Mouse (Mus musculus) limb, embryonic 12.5 days (tissue): ENCODE data around the gene Gpc3. TPM values are rescaled to one million over a fixed set of nuclear protein-coding genes. Genes with fewer than 3 reads are reported as not detected.
"Not testable (repeated sequence)": the region's sequence is repeated elsewhere in the genome, so short reads cannot be mapped to it uniquely, and the experiment has no call there.

ENCODE experiments used
- ATAC-seq: fragments of 200-750 bp; cut with Nextera tagmentation; 2 replicates; pipeline ENCODE4 v1.8.0; 2017; ENCODE audit warnings: low read depth, moderate TSS enrichment; ENCODE audit not compliant: insufficient number of reproducible peaks, insufficient read depth, low FRiP score, low TSS enrichment
- H3K27ac ChIP-seq: fragments of 300-500 bp; sonication (generic); 2 replicates; pipeline ENCODE4 v1.5.1; 2016; ENCODE audit warnings: mild to moderate bottlenecking, moderate library complexity
- H3K27me3 ChIP-seq: fragments of 300-500 bp; sonication (generic); 2 replicates; pipeline ENCODE4 v1.6.1; 2016; ENCODE audit warnings: mild to moderate bottlenecking, moderate library complexity
- H3K36me3 ChIP-seq: fragments of 300-500 bp; sonication (generic); 2 replicates; pipeline ENCODE4 v1.6.1; 2016; ENCODE audit warnings: mild to moderate bottlenecking, moderate library complexity
- H3K4me1 ChIP-seq: fragments of 300-500 bp; sonication (generic); replicated peaks from 2 replicates; pipeline ENCODE4 v1.6.1; 2016
- H3K4me2 ChIP-seq: fragments of 300-500 bp; sonication (generic); 2 replicates; pipeline ENCODE4 v1.6.1; 2016; ENCODE audit warnings: mild to moderate bottlenecking, moderate library complexity
- H3K4me3 ChIP-seq: fragments of 300-500 bp; sonication (generic); replicated peaks from 2 replicates; pipeline ENCODE4 v1.5.1; 2016; ENCODE audit warnings: mild to moderate bottlenecking
- H3K9ac ChIP-seq: fragments of 300-500 bp; sonication (generic); replicated peaks from 2 replicates; pipeline ENCODE4 v1.6.1; 2016; ENCODE audit warnings: mild to moderate bottlenecking, moderate library complexity
- H3K9me3 ChIP-seq: fragments of 300-500 bp; sonication (generic); 2 replicates; pipeline ENCODE4 v1.6.1; 2016; ENCODE audit warnings: mild to moderate bottlenecking, moderate library complexity
- WGBS: fragments of 180-500 bp; shearing (Covaris S2); methylation state at CpG from one replicate; pipeline ENCODE4 v1.1.7; 2016; 5-methylcytosine and 5-hydroxymethylcytosine counted together
- polyA plus RNA-seq: library from polyadenylated mRNA; unstranded; fragments of >200 nt; fragmentation: Nextera tagmentation; extraction: Ambion mirVana; gene quantifications from 2 replicates; pipeline ENCODE4 v1.2.1, GENCODE M21; 2016

Gene Gpc3
- polyA plus RNA-seq, 1 experiment from 2014 or later: 1,173 TPM

- no peak overlapping the region for H3K9ac ChIP-seq
- ATAC-seq: no peak
Observed at GRCm38 (mm10) chrX:52352981-52353380, 260.8 kb downstream of the Gpc3 start.

DNA sequence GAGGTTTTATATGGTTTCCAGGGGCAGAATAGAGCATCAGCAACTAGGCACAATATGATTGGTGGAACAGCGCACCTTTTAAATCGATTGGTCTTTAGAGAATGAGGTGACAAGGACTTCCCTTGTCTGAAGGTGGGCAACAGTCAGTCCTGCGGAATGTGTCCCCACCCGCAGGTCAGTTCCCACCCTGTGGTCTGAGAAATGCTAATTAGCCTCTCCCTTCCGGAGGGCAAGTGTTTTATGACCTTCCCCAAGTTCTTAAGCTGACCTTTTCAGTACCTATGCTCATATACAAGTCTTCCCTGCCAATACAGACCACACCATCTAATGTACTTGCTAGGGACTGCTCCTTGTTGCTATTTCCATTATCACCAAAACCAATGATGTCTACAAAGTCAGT is 263.1 kb downstream of the Gpc3 start:
- not testable (repeated sequence) for H3K4me1 ChIP-seq, H3K27me3 ChIP-seq, H3K27ac ChIP-seq, H3K4me2 ChIP-seq, ATAC-seq, H3K4me3 ChIP-seq, H3K9ac ChIP-seq, H3K9me3 ChIP-seq, H3K36me3 ChIP-seq
- 53% methylated on average over 5 of the region's 5 CpGs for WGBS

More at GRCm38 (mm10) chrX:52352981-52353380, 260.8 kb downstream of the Gpc3 start:
- Histone ChIP-seq H3K4me3 (no peak overlapping the region), H3K4me1 (no peaks in the 10 kb centered on the region), H3K9me3 (no peaks in the 10 kb centered on the region), H3K4me2 (no peak overlapping the region), H3K36me3 (no peaks in the 10 kb centered on the region; the same call in 1 of the 2 replicates), H3K27ac (no peak overlapping the region), H3K27me3 (no peaks in the 10 kb centered on the region)
- WGBS: 77% methylated on average over 4 of the region's 4 CpGs

GRCm38 (mm10) chrX:52348773-52349172 is 265.0 kb downstream of the Gpc3 start:
- no peak overlapping the region for H3K9ac ChIP-seq
- H3K9me3 ChIP-seq: no peaks in the 10 kb centered on the region
- H3K4me3 ChIP-seq: no peak overlapping the region
- H3K36me3 ChIP-seq: 0 out of 2 replicates have a peak, but pooled peaks cover 2% of the 10 kb centered on the region
- no peak for ATAC-seq
- no peaks in the 10 kb centered on the region for H3K4me1 ChIP-seq
- H3K27ac ChIP-seq: no peak overlapping the region
- 62% methylated on average over 6 of the region's 6 CpGs for WGBS
- no peaks in the 10 kb centered on the region; the same call in 1 of the 2 replicates for H3K27me3 ChIP-seq
- no peak overlapping the region for H3K4me2 ChIP-seq

DNA sequence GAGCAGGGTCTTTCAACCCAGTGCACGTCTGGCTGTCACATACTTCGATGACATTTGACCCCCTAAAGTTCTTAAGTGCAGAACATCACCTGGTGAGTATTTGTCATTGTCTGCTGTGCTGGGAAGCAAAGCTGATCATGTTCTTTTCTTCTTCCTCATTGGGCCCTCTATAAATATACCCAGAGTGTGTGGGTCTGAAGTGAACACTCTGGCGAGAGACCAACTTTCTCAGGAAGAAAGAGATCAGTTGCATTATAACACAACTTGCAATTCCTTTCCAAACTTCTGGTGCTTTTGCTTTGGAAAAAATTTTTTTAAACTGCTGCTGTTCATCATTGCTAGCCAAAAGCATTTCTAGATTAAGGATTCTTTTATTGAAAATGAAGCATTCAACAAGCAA is 269.7 kb downstream of the Gpc3 start:
- Histone ChIP-seq H3K4me1 (no peaks in the 10 kb centered on the region), H3K9me3 (no peaks in the 10 kb centered on the region), H3K9ac (no peak overlapping the region), H3K36me3 (peaks cover 2% of the 10 kb centered on the region; the same call in 1 of the 2 replicates), H3K4me2 (no peak overlapping the region), H3K27me3 (no peaks in the 10 kb centered on the region; the same call in 1 of the 2 replicates), H3K4me3 (no peak overlapping the region), H3K27ac (no peak overlapping the region)
- WGBS: 71% methylated on average over 3 of the region's 3 CpGs
- no peak for ATAC-seq

GRCm38 (mm10) chrX:52340251-52340650 is 273.5 kb downstream of the Gpc3 start:
- WGBS: 70% methylated on average over 3 of the region's 3 CpGs
- no peak for ATAC-seq
- Histone ChIP-seq H3K4me1 (no peaks in the 10 kb centered on the region), H3K4me3 (no peak overlapping the region), H3K27ac (no peak overlapping the region), H3K9ac (no peak overlapping the region), H3K27me3 (no peaks in the 10 kb centered on the region), H3K4me2 (no peak overlapping the region), H3K36me3 (no peaks in the 10 kb centered on the region; the same call in 1 of the 2 replicates), H3K9me3 (no peaks in the 10 kb centered on the region)

GRCm38 (mm10) chrX:52321791-52322190 is 292.0 kb downstream of the Gpc3 start:
- 65% methylated on average over 4 of the region's 4 CpGs for WGBS
- H3K4me1 ChIP-seq: 0 out of 2 replicates have a peak, but pooled peaks cover 3% of the 10 kb centered on the region
- no peak for ATAC-seq
- H3K9ac ChIP-seq: no peak overlapping the region
- no peaks in the 10 kb centered on the region for H3K9me3 ChIP-seq
- no peak overlapping the region for H3K27ac ChIP-seq
- H3K4me2 ChIP-seq: no peak overlapping the region
- no peak overlapping the region for H3K4me3 ChIP-seq
- H3K27me3 ChIP-seq: peaks cover 5% of the 10 kb centered on the region; the same call in 1 of the 2 replicates
- no peaks in the 10 kb centered on the region for H3K36me3 ChIP-seq

- no peaks in the 10 kb centered on the region for H3K36me3 ChIP-seq
- H3K9ac ChIP-seq: no peak overlapping the region
- peaks cover 5% of the 10 kb centered on the region; the same call in 1 of the 2 replicates for H3K27me3 ChIP-seq
- no peak overlapping the region for H3K4me2 ChIP-seq
- H3K4me1 ChIP-seq: 0 out of 2 replicates have a peak, but pooled peaks cover 3% of the 10 kb centered on the region
- no peaks in the 10 kb centered on the region for H3K9me3 ChIP-seq
- no peak overlapping the region for H3K27ac ChIP-seq
- WGBS: 74% methylated on average over 4 of the region's 4 CpGs
- no peak overlapping the region for H3K4me3 ChIP-seq
- no peak for ATAC-seq
Observed at GRCm38 (mm10) chrX:52320653-52321052, 293.1 kb downstream of the Gpc3 start.

- WGBS: 95% methylated on average over 2 of the region's 2 CpGs
- Histone ChIP-seq H3K9ac (no peak overlapping the region), H3K36me3 (peaks cover 8% of the 10 kb centered on the region; the same call in 1 of the 2 replicates), H3K4me1 (no peaks in the 10 kb centered on the region), H3K4me3 (no peak overlapping the region), H3K27me3 (no peaks in the 10 kb centered on the region), H3K4me2 (no peak overlapping the region), H3K9me3 (no peaks in the 10 kb centered on the region), H3K27ac (no peak overlapping the region)
- no peak for ATAC-seq
Observed at GRCm38 (mm10) chrX:52310976-52311375, 302.8 kb downstream of the Gpc3 start.

GRCm38 (mm10) chrX:52305226-52305625 is 308.5 kb downstream of the Gpc3 start:
- ATAC-seq: no peak

DNA sequence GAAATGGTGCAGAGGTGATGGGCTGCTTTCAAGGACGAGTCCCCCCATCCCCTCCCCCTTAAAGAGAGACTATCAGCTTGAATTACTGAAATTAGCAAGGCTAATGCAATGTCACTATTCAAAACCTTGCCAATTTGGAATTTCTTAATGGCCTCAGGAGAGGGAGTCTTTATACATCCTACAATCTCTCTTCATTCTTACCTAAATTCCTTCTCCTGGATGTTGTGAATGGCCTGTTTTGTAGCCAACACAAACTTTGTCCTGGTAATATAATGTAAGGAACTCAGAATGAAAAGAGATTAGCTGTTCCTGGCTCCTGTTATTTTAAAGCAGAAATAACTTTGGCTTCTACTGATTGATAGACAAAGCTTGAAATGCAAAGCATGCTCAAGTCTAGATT is 325.0 kb downstream of the Gpc3 start:
- Histone ChIP-seq H3K9me3 (no peaks in the 10 kb centered on the region), H3K36me3 (no peaks in the 10 kb centered on the region), H3K9ac (no peak overlapping the region), H3K27ac (no peak overlapping the region), H3K4me1 (no peaks in the 10 kb centered on the region), H3K4me2 (no peak overlapping the region), H3K4me3 (no peak overlapping the region), H3K27me3 (no peaks in the 10 kb centered on the region)
- WGBS: 35% methylated on average over 1 of the region's 1 CpGs
- no peak for ATAC-seq

More at GRCm38 (mm10) chrX:52305226-52305625, 308.5 kb downstream of the Gpc3 start:
- Histone ChIP-seq H3K27me3 (no peaks in the 10 kb centered on the region), H3K36me3 (peaks cover 3% of the 10 kb centered on the region; the same call in 1 of the 2 replicates), H3K4me3 (no peak overlapping the region), H3K9me3 (no peaks in the 10 kb centered on the region), H3K4me2 (no peak overlapping the region), H3K9ac (no peak overlapping the region), H3K4me1 (no peaks in the 10 kb centered on the region), H3K27ac (no peak overlapping the region)
- 74% methylated on average over 4 of the region's 4 CpGs for WGBS

- Histone ChIP-seq H3K27me3 (peaks cover 3% of the 10 kb centered on the region; the same call in 1 of the 2 replicates), H3K4me2 (no peak overlapping the region), H3K9ac (no peak overlapping the region), H3K9me3 (no peaks in the 10 kb centered on the region), H3K36me3 (no peaks in the 10 kb centered on the region), H3K4me3 (no peak overlapping the region), H3K27ac (no peak overlapping the region), H3K4me1 (no peaks in the 10 kb centered on the region)
- ATAC-seq: no peak
- WGBS: 77% methylated on average over 6 of the region's 6 CpGs
Observed at GRCm38 (mm10) chrX:52287944-52288343, 325.8 kb downstream of the Gpc3 start.

DNA sequence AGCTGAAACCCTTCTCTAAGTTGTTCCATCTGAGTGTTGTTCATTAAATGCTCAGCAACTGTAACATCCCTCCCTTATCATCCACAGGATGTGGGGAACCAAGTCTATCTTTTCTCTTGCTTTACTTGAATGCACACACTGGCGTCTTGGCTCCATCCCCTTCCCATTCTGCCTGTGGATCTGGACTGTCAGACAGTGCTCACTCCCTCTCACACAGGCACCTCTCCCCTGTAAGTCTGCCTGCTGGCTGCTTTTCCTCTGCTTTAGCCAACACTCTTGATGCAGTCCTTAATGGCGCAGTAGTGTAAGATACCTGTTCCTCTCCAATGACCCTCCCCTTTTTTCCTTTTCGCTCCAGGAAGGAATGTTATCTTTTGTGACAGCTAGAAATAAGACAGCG is 331.7 kb downstream of the Gpc3 start:
- Histone ChIP-seq H3K4me2 (no peak overlapping the region), H3K4me3 (no peak overlapping the region), H3K9ac (no peak overlapping the region), H3K9me3 (no peaks in the 10 kb centered on the region), H3K36me3 (no peaks in the 10 kb centered on the region), H3K4me1 (no peaks in the 10 kb centered on the region), H3K27ac (no peak overlapping the region), H3K27me3 (peaks cover 3% of the 10 kb centered on the region; the same call in 1 of the 2 replicates)
- 80% methylated on average over 4 of the region's 4 CpGs for WGBS
- no peak for ATAC-seq
